In the genomic region with DNA sequence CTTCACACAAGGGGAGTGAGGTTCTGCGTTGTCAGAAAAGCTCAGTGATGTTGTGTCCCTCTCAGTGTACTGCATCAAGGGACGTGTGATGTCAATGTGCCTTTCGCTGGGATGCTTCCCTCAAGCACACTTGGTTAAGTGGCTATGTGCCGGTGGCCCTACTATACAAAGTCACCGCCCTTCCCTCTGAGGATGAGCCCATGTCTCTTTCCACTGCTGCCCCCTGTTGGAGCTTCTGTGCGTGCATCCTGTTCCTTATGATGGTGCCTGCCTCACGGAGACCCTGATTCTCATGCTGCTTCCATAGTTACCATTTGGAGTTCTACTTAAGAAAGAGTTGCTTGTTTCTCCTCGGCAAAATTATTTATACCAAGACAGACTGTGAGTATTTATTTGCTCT, we compare ENCODE assay signal across 12 mouse cellular contexts.
A peak's percentile ranks its signal among the peaks of the same experiment; 100 is the strongest.
DNase-seq lines count a peak whose midpoint lies in the region; ATAC-seq and TF ChIP-seq lines count a peak whose summit lies in the region.
"Had no signal": no experiment of that assay in that cellular context is flagged by ENCODE, and none has a peak within 500 bp of the region (broad histone marks: within the 10 kb centered on the region; RNA-seq: fewer than 3 reads in every experiment).

No protein-coding gene starts in this region.

- no peak for TF ChIP-seq EP300 in lung, postnatal 0 days (IDR thresholded peaks at IDR 0.05)

- no peak overlapping the region for H3K4me3 ChIP-seq in lung, postnatal 0 days (ENCODE audit: low read depth, low read length)
- H3K4me3 ChIP-seq: embryonic facial prominence, embryonic 13.5 days; limb, embryonic 12.5 days; midbrain, embryonic 12.5 days had no signal

- TF ChIP-seq CTCF in lung, postnatal 0 days (IDR thresholded peaks at IDR 0.05), result peak; percentile 68

- H3K9ac ChIP-seq in lung, postnatal 0 days (replicated peaks; ENCODE audit: low read depth), result no peak overlapping the region
- H3K9ac ChIP-seq: embryonic facial prominence, embryonic 13.5 days; limb, embryonic 12.5 days; midbrain, embryonic 12.5 days had no signal

- H3K4me2 ChIP-seq in lung, postnatal 0 days (replicated peaks; ENCODE audit: low read depth, low read length), result no peak overlapping the region
- H3K4me2 ChIP-seq: embryonic facial prominence, embryonic 13.5 days; limb, embryonic 12.5 days; midbrain, embryonic 12.5 days had no signal

- no peaks in the 10 kb centered on the region for H3K36me3 ChIP-seq in lung, postnatal 0 days (ENCODE audit: insufficient read depth, low read length)
- H3K36me3 ChIP-seq: embryonic facial prominence, embryonic 13.5 days; limb, embryonic 12.5 days; midbrain, embryonic 12.5 days had no signal

- no peaks in the 10 kb centered on the region for H3K27me3 ChIP-seq in lung, postnatal 0 days (replicated peaks; ENCODE audit: insufficient read depth, low read length)
- H3K27me3 ChIP-seq: embryonic facial prominence, embryonic 13.5 days; limb, embryonic 12.5 days; midbrain, embryonic 12.5 days had no signal

- no peak for ATAC-seq in lung, postnatal 0 days
- peak; percentile 58; the same call in 1 of the 2 replicates for ATAC-seq in common myeloid progenitor, adult 5-6 weeks (replicated peaks; ENCODE audit: low read depth, poor library complexity, severe bottlenecking)

- DNase-seq in gastrocnemius, adult 18-20 months (ENCODE audit: low spot score), result peak; percentile 56
- no peak for DNase-seq in gastrocnemius, postnatal 10 days
- no peak for DNase-seq in lung, postnatal 0 days (ENCODE audit: low spot score)
- no peak for DNase-seq in lung, adult 18-20 months
- DNase-seq in thymus, postnatal 36 days, result peak; percentile 40
- DNase-seq in left cerebral cortex, adult 11 months (ENCODE audit: low spot score), result no peak
- DNase-seq in frontal cortex, adult 2 months (ENCODE audit: extremely low spot score in 1 of 2, low spot score in 1 of 2), result no peak
- DNase-seq: kidney, postnatal 10 days had no signal

- no peak overlapping the region for H3K27ac ChIP-seq in lung, postnatal 0 days (ENCODE audit: low read length)
- H3K27ac ChIP-seq: embryonic facial prominence, embryonic 13.5 days; limb, embryonic 12.5 days; midbrain, embryonic 12.5 days had no signal

- 68% methylated on average over 8 of the region's 8 CpGs for WGBS in lung, postnatal 0 days

- H3K4me1 ChIP-seq in lung, postnatal 0 days (ENCODE audit: insufficient read depth, low read depth, low read length), result peaks cover 6% of the 10 kb centered on the region

- H3K9me3 ChIP-seq in lung, postnatal 0 days (ENCODE audit: low read length), result no peaks in the 10 kb centered on the region
- H3K9me3 ChIP-seq: embryonic facial prominence, embryonic 13.5 days had no signal

Comparison
In these comparisons a context has a peak if more than half of its experiments do, and no peak if none do; other contexts are left out.
1. DNase-seq: peak in gastrocnemius, adult 18-20 months (single experiment) and thymus, postnatal 36 days (2 of 2); none in gastrocnemius, postnatal 10 days (single experiment), lung, postnatal 0 days (single experiment), lung, adult 18-20 months (0 of 2), left cerebral cortex, adult 11 months (single experiment) and frontal cortex, adult 2 months (0 of 2).